Mouse (Mus musculus) mouse embryonic stem cell (cell line): ENCODE data around the gene Rnf213.

Experiments used
- in situ Hi-C, 2 experiments: fragments of 300-500 bp; cut with MboI; formaldehyde crosslinking; loops; 1 replicate in 1 of 2; 3 replicates in 1 of 2; pipeline ENCODE4 v1.14.3; 2019 to 2020; ENCODE audit warnings: low sequenced_read_pairs in 2 of 2, low pct_unique_long_range_greater_than_20kb in 1 of 2, mixed read lengths in 1 of 2; ENCODE audit not compliant: unreplicated experiment in 1 of 2

Gene Rnf213

DNA sequence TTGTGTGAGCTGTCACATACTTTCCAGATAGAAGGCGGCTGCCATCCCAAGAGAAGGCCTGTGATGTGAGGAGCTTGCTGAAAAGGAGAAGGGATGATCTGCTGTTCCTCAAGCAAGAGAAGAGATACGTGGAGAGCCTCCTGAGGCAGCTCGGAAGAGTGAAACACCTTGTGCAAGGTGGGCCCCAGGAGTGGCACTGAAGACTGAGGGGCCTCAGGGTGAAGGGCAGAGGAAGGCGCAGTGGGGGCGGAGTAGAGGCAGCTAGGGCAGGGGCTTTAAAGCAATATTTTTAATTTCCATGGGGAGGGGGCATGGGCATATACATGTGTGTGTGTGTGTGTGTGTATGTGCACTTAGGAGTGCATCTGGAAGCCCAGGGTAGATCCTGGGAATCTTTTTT, 35.1 kb downstream of the Rnf213 start:
- in situ Hi-C loops = no loop called here

DNA sequence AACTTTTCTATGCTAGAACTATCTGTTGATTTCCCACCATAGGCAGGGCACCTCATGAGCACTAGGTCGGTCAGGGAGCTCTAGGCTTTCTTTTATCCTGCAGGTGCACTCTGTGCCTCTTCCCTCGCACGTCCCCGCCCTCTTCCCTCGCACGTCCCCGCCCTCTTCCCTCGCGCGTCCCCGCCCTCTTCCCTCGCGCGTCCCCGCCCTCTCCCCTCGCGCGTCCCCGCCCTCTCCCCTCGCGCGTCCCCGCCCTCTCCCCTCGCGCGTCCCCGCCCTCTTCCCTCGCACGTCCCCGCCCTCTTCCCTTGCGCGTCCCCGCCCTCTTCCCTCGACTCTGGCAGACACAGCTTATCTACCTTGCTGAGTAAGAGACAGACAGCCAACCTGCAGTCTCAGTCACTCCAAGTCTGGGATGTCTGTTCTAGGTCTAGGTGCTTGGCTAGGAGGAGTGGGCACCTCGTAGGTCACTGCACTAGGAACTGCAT, 35.8 kb downstream of the Rnf213 start:
- in situ Hi-C loops = no loop called here

DNA sequence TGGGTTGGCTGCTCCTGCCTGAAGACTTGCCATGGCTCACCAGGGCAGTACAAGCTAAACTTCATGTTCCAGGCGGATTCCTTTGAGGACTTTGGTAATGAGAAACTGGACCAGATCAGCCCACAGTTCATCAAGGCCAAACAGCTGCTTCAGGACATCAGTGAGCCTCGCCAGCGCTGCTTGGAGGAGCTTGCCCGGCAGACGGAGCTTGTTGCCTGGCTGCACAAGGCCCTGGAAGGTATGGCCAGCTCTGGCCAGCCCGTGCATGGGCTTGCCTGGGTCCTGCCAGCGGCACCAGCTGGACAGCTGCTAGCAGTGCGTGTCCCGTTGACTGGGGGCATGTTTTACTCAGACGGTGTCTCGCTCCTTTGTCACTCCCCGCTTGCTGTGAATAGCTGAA, 38.6 kb downstream of the Rnf213 start:
- in situ Hi-C loops = no loop called here

DNA sequence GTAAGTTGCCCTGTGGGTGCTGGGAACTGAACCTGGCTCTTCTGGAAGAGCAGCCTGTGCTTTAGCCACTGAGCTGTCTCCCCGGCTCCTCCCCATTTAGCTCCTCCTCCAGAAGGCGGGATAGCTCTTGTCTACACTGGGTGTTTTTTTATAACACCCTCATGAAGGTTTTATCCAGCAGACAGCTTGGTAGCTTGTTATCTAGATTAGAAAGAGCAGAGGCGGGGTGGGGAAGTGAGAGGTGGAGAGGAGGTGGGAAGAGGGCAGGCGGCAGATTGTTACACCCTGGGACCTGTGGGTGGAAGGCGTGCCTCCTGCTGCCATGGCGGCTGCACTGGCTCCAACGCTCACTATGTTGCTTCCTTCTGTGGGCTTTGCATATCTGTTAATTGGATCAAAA, 39.8 kb downstream of the Rnf213 start:
- in situ Hi-C loops = no loop called here

DNA sequence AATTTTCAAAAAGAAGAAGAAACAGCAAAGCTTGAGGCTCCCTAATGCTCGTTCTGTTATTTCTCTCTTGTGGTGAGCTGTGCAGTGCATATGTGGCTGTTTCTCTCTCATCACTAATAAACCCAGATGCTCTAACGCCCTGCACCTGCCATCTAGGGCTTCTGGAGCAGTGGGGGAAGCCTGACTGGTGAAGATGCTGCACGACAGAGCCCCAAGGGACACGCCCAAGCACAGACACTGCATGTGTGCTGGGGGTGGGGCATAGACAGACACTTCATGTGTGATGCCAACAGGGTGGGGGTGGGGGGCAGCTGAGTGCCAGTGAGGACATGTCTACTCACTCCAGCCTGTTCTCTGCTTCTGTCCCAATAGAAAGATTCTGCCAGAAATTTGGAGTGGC, 41.4 kb downstream of the Rnf213 start:
- in situ Hi-C loops = no loop called here

DNA sequence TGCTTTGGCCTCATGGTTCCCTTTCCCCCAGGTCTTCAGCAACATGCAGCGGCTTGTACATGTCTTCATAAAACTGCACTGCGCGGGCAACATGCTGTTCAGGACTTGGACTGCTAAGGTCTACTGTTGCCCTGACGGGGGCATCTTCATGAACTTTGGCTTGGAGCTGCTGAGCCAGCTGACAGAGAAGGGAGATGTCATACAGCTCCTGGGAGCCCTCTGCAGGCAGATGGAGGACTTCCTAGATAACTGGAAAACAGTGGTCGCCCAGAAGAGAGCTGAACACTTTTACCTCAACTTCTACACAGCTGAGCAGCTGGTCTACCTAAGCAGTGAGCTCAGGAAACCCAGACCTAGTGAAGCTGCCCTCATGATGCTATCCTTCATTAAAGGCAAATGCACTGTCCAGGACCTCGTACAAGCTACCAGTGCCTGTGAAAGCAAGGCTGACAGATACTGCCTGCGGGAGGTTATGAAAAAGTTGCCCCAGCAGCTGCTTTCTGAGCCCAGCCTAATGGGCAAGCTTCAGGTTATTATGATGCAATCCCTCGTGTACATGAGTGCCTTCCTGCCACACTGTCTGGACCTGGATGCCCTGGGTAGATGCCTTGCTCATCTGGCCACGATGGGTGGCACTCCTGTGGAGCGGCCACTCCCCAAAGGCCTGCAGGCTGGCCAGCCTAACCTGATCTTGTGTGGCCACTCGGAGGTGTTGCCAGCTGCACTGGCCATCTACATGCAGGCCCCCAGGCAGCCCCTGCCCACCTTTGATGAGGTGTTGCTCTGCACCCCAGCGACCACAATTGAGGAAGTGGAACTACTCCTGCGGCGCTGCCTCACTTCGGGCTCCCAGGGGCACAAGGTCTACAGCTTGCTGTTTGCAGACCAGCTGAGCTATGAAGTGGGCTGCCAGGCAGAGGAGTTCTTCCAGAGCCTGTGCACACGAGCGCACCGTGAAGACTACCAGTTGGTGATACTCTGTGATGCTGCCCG, 43.3 kb downstream of the Rnf213 start:
- in situ Hi-C loops = no loop called here

DNA sequence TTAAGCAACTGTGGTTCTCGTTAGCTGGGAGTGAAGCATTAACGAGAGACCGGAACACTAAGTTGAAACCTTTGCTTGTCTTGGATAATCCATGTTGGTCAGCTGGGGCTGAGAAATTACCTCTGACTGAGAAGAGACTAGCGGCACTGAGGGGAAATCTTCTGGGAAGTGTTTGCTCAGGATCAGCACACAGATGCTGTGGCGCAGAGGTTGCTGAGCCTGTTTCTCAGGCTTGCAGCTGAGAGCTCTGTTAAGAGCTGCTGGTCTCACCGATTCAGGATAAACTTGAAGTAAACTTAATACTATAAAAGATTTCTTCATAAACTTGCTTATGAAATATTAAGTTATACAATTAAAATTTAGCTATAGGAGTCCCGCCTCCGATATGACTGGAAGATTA, 45.9 kb downstream of the Rnf213 start:
- in situ Hi-C loops = no loop called here

DNA sequence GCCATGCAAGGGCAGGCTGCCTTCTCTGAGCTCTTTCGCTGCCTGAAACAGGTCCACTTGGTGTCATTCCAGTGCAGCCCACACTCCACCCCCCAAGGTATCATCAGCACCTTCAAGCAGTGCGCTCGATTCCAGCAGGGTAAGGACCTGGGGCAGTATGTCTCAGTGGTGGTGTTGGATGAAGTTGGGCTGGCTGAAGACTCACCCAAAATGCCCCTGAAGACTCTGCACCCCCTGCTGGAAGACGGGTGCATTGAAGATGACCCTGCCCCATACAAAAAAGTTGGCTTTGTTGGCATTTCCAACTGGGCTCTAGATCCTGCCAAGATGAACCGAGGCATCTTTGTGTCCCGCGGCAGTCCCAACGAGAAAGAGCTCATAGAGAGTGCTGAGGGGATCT, 49.3 kb downstream of the Rnf213 start:
- in situ Hi-C loops = loop anchor here (5.0 kb wide), 1 partner anchor 40 kb away; no protein-coding TSS in a partner anchor

DNA sequence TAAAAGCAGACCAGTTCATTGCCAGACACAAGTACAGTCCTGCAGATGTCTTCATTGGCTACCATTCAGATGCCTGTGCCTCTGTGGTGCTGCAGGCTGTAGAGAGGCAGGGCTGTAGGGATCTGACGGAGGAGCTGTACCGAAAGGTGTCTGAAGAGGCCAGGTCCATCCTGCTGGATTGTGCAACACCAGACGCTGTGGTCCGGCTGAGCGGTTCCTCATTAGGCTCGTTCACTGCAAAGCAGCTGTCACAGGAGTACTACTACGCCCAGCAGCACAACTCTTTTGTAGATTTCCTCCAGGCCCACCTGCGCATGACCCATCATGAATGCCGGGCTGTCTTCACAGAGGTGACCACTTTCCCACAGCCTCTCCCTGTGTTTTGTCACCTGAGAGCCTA, 50.5 kb downstream of the Rnf213 start:
- in situ Hi-C loops = loop anchor here (5.0 kb wide), 1 partner anchor 39 kb away; no protein-coding TSS in a partner anchor

DNA sequence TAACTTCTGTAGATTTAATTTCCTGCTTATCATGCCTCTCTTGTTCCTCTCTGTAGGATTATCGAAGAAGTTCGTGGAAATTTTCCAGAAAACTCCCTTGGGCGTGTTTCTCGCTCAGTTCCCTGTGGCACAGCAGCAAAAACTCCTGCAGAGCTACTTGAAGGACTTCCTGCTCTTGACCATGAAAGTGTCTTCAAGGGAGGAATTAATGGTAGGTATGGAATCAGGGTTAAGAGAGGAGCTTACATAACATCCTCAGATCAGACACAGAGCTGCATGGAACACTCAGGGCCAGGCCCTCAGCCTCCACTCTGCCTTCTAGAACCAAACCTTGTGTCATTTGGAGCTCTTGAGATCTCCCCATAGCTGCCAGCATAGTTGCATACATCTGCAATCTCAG, 63.2 kb downstream of the Rnf213 start:
- in situ Hi-C loops = no loop called here

DNA sequence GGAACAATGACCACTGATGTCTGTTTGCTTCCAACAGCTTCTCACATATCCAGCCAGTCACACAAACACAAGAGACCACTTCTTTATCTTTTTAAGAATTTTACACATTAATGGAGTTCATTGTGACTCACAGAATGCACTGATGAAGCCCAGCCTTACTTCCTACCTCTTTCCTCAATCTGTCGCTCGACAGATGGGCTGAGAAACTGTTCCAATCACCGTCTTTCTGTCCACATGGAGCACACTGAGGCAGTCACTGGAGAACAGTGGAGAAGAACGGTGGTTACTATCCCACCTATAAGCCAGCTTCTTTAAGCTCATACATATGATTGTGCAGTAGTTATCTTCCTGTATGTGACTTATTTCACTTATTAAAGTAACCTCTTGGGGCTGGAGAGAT, 85.0 kb downstream of the Rnf213 start:
- in situ Hi-C loops = no loop called here

DNA sequence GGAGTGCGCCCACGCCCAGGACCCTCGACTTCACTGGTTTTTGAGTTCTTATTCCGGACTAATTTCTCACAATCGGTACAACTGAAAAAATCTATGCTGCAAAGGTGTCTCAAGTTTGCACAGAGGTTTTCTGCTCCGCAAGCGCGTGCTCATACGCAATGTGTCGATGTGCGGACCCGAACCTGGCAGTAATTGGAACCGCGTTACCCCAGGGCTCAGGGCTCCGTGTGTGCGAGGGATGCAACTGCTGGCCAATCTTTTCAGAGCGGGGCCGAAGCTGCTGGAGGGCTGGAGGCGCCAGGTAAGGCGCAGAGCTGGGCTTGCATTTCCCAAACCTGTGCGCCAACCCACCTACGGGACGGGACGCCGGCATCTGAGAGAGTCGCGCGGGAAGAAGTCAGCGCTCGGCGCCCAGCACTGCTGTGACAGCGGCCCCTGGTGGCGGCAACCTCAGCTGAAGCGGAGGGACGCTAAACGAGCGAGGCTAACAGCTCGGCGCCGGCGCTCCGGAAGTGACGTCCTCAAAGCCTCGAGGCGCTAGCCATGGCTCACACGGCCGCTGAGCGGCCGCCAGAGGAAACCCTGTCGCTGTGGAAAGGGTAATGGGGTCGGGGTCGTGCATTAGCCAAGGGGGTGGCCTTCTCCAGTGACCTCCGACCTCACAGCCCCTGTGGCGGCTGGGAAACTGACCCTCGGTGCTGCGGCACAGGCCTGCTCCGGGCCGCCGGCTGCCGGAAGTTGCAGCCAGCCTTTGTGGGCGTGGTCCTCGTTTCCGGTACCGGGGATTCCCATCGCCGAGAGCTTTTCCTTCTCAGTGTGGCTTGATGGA, 98.2 kb downstream of the Rnf213 start, which contains the start of gene Endov:
TSS of gene Endov (plus strand) at position 487 of the 829 bp plus-strand sequence.
- in situ Hi-C loops = no loop called here

DNA sequence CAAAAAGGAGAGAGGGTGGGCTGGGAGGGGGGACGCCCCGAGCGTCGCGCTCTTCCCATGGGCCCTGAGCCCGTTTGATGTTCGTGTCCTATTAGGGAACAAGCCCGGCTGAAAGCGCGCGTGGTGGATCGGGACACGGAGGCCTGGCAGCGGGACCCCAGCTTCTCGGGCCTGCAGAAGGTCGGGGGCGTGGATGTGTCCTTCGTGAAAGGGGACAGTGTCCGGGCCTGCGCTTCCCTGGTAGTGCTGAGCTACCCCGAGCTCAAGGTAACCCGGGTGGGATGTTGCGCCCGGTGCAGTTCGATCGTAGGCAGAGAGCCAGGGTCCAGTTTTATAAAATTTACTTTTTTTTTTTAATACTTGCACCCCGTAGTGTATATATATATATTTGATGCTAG, 98.8 kb downstream of the Rnf213 start:
- in situ Hi-C loops = no loop called here

DNA sequence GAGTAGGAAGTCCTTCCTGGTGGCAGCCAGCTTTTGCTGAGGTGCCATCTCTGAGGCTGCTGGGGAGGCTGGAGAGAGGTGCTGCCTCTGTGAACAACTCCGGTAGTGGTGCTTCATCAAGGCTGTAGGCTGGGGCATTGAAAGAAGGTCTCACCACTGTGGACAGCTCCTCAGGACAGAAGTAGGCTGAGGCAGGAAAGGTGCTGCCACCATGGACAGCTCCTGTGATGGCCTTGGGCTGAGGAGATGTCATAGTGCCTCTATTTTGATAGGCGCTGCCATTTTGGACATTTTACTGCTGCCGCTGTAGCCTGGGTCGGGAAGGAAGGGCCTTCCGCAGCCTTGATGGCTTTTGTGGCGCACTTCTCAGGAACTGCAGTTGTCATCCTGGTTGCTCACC, 99.9 kb downstream of the Rnf213 start:
- in situ Hi-C loops = no loop called here

DNA sequence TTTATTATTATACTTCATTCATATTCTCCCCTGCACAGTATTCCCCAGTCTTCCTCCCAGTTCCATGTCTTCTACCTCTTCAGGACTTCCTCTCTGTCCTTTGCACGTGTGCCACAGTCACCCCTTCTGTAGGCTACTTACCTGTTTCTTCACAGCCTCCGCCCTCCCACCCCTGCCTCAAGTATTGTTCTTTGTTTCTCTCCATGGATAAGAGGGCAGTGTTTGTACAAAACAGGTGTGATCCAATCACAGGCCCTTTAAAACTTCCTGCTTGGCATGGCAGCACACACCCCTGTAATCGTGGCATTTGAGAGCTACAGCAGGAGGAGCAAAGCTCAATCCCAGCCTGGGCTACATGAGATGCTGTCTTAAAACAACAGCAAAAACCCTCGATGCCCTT, 100.6 kb downstream of the Rnf213 start:
- in situ Hi-C loops = no loop called here

DNA sequence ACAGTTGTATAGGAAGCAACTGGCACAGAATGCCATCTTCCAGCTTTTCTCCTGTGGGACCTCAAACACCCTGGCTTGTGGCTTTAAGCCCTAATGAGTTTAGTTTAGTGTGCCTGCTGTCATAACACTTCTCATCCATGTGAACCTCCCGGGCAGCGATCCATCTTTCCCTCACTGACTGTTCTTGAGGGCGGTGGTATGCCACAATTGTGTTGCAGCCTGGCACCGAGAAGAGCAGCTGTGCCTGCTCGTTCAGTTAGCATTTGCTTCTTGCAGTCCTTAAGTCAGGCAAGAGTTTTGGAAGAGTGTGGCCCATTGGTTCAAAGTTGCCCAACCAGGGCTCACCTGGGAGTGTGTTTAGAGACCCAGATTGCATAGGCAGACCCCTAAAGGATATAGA, 103.2 kb downstream of the Rnf213 start:
- in situ Hi-C loops = no loop called here

DNA sequence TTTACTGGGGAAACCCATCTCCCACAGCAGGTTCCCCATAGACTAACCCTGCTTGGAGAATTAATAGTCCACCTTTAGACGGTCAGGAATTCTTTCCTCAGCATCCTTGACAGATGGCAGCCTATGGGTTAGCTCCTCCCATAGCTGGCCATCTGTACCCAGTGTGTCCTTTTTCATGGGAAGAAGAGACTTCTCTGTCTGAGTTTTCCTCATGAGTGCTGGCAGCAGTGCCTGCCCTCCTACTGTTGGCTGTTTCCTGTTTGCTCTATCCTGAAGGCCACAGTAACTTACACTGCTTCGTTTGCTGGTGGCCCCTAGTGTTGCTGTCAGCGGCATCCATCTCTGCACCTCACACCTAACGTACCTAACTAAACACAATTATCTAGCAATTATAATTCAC, 104.6 kb downstream of the Rnf213 start:
- in situ Hi-C loops = no loop called here

DNA sequence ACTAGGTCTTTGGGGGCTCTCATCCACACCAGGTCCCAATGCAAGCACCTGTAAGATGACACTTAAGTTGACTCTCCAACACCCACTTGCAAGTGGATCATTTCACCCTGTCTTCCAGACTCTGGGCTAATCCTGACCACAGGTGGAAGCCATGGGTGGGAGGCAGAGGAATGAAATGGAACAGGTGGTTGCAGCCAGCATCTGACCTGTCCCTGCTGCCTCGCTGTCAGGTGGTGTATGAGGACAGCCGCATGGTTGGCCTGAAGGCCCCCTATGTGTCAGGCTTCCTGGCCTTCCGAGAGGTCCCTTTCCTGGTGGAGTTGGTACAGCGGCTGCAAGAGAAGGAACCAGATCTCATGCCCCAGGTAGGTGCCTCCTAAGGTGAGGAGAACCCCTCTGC, 106.4 kb downstream of the Rnf213 start:
- in situ Hi-C loops = no loop called here

DNA sequence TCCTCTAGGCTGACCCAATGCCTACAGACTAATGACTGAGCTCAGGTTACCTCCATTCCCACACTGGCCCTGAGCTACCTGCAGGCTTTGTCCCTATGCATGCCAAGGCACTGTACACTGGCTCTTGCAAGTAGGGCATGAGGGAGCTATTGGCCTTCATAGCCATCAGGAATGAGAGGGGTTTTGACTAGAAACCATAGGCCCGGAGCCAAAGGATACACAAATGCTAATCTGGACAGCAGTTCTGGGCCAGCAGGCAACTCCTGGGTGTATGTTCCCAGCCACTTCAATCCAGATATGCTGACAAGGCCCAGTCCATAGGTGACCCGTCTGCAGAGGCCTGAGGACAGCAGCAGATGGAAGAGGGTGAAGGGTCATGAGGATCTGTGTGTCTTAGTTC, 107.1 kb downstream of the Rnf213 start:
- in situ Hi-C loops = loop anchor here in 1 of 2 experiments (10.0 kb wide), 1 partner anchor 405 kb away; no protein-coding TSS in a partner anchor
